Mouse (Mus musculus) E14TG2a.4 (cell line): ENCODE measurements around the gene Stxbp5.

Source experiments
- CTCF ChIP-seq: conservative IDR thresholded peaks from 2 replicates; pipeline ENCODE4 v1.5.1; 2014; ENCODE audit warnings: low read length
- NANOG ChIP-seq: IDR thresholded peaks from 2 replicates; pipeline ENCODE4 v1.6.1; 2014; ENCODE audit warnings: borderline replicate concordance, low read length, mixed read lengths
- POU5F1 ChIP-seq: IDR thresholded peaks from 2 replicates; pipeline ENCODE4 v1.6.1; 2014; ENCODE audit warnings: low read length, borderline replicate concordance

- TF ChIP-seq CTCF, result no peak
- no peak for TF ChIP-seq POU5F1
- no peak for TF ChIP-seq NANOG
Observed at GRCm38 (mm10) chr10:9786461-9786860, 114.4 kb downstream of the Stxbp5 start.
